ENCODE assay signal across 15 mouse cellular contexts in genomic region chr13:46993274-46993551, GRCm38 (mm10). TPM values are rescaled to one million over a fixed set of nuclear protein-coding genes. Genes with fewer than 3 reads are reported as not detected.
"Had no signal": no experiment of that assay in that cellular context is flagged by ENCODE, and none has a peak within 500 bp of the region (broad histone marks: within the 10 kb centered on the region; RNA-seq: fewer than 3 reads in every experiment).

No protein-coding gene starts in this region.

- H3K4me3 ChIP-seq: left cerebral cortex, adult 2 months; limb, embryonic 12.5 days; liver, embryonic 15.5 days; midbrain, embryonic 13.5 days; neural tube, embryonic 12.5 days had no signal

- H3K27me3 ChIP-seq: limb, embryonic 12.5 days; liver, embryonic 15.5 days; midbrain, embryonic 13.5 days; neural tube, embryonic 12.5 days had no signal

- ATAC-seq: lung, postnatal 0 days; midbrain, embryonic 13.5 days had no signal

- H3K4me2 ChIP-seq: limb, embryonic 12.5 days; liver, embryonic 15.5 days; midbrain, embryonic 13.5 days; neural tube, embryonic 12.5 days had no signal

- H3K9ac ChIP-seq: limb, embryonic 12.5 days; liver, embryonic 15.5 days; midbrain, embryonic 13.5 days; neural tube, embryonic 12.5 days had no signal

- H3K36me3 ChIP-seq: limb, embryonic 12.5 days; liver, embryonic 15.5 days; midbrain, embryonic 13.5 days; neural tube, embryonic 12.5 days had no signal

- H3K9me3 ChIP-seq: limb, embryonic 12.5 days; liver, embryonic 15.5 days; midbrain, embryonic 13.5 days; neural tube, embryonic 12.5 days had no signal

- DNase-seq: kidney, adult 2 months; kidney, postnatal 25 days; lung, adult 2 months; lung, postnatal 36 days; retina, postnatal 1 day; right cerebral cortex, postnatal 25 days; thymus, postnatal 14 days had no signal

- H3K27ac ChIP-seq: left cerebral cortex, adult 2 months; limb, embryonic 12.5 days; liver, embryonic 15.5 days; midbrain, embryonic 13.5 days; neural tube, embryonic 12.5 days; stomach, postnatal 0 days had no signal

- H3K4me1 ChIP-seq: limb, embryonic 12.5 days; liver, embryonic 15.5 days; midbrain, embryonic 13.5 days; neural tube, embryonic 12.5 days had no signal

RNA-seq across cellular contexts. Expression of gene Nhlrc1, which starts 21.4 kb away (rescaled TPM):
- total RNA-seq: neutrophil, adult 5-6 weeks had no signal
